Mouse (Mus musculus): ENCODE data around the gene Flcn. TPM values are rescaled to one million over a fixed set of nuclear protein-coding genes. Genes with fewer than 3 reads are reported as not detected.
A peak's percentile ranks its signal among the peaks of the same experiment; 100 is the strongest.
"Not testable (repeated sequence)": the region's sequence is repeated elsewhere in the genome, so short reads cannot be mapped to it uniquely, and the experiment has no call there.

The Flcn gene
- total and polyA plus RNA-seq, 3 experiments, result 31.7 to 36.1 (median 35.1) TPM

DNA sequence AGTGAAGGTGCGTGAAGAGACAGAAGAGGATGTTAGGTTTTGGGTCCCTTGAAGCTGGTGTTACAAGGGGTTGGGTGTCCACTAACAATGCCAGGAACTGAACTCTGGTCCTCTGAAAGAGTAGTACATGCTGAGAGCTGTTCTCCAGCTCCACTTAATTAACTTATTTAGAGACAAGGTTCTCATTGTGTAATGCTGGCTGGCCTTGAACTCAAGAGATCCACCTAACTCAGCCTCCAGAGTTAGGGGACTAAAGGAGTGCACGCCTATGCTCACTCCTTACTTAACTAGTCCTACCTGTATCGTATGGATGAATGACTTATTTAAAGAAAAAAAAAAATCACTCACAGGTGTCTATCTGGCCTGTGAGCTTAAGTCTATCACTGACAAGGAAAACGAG lies 28.6 kb upstream of the Flcn start:
- no peaks in the 10 kb centered on the region for H3K27me3 ChIP-seq (replicated peaks)
- H3K4me3 ChIP-seq (replicated peaks in 1 of 3; ENCODE audit: low read depth in 2 of 3, low read length in 2 of 3, poor library complexity in 1 of 3), result peak overlapping the region; percentile 91 to 98 (median 92)
- peaks cover 31 to 59% of the 10 kb centered on the region in 2 experiments for H3K36me3 ChIP-seq (replicated peaks in 1 of 2; ENCODE audit: control insufficient read depth in 1 of 2, insufficient read depth in 1 of 2, low read length in 1 of 2)
- peaks cover 51% of the 10 kb centered on the region for H3K79me2 ChIP-seq (replicated peaks; ENCODE audit: control insufficient read depth, extremely low read depth, insufficient read depth, poor library complexity, severe bottlenecking)
- no peak for DNase-seq (ENCODE audit: extremely low read depth)
- dilution Hi-C loops (cut with MboI; ENCODE audit: extremely low pct_ligation_motif_present, extremely low pct_unique_long_range_greater_than_20kb, low sequenced_read_pairs) (no loop called here), in situ Hi-C loops (cut with MboI; ENCODE audit: low pct_ligation_motif_present, low pct_unique_long_range_greater_than_20kb, low sequenced_read_pairs) (no loop called here)
- peaks cover 18 to 50% of the 10 kb centered on the region in 2 experiments for H3K4me1 ChIP-seq (ENCODE audit: control insufficient read depth in 1 of 2, insufficient read depth in 2 of 2)
- H3K9ac ChIP-seq (ENCODE audit: insufficient read depth, low read depth), result peak overlapping the region; percentile 97
- peak overlapping the region; percentile 63 for H3K4me2 ChIP-seq (ENCODE audit: insufficient read depth, low read depth, poor library complexity, severe bottlenecking)
- peak overlapping the region; percentile 95; the same call in 1 of the 2 replicates for H3K27ac ChIP-seq (ENCODE audit: insufficient read depth, low read depth)
- TF ChIP-seq ZKSCAN1 (IDR thresholded peaks at IDR 0.05; ENCODE audit: borderline replicate concordance, low read depth, low read length) (no peak), RAD21 (IDR thresholded peaks at IDR 0.05; ENCODE audit: low read depth, low read length) (no peak), BHLHE40 (IDR thresholded peaks at IDR 0.05; ENCODE audit: low read depth, low read length) (no peak), MXI1 (IDR thresholded peaks at IDR 0.05; ENCODE audit: low read depth, low read length) (no peak), JUND (conservative IDR thresholded peaks at IDR 0.05; ENCODE audit: low read depth, low read length) (no peak), PAX5 (IDR thresholded peaks at IDR 0.05; ENCODE audit: low read length) (no peak), CTCF (conservative IDR thresholded peaks at IDR 0.05 in 1 of 2, IDR thresholded peaks at IDR 0.05 in 1 of 2; ENCODE audit: low read depth in 2 of 2, low read length in 2 of 2) (no peak), ZMIZ1 (IDR thresholded peaks at IDR 0.05; ENCODE audit: low read depth, low read length) (no peak), TBP (conservative IDR thresholded peaks at IDR 0.05; ENCODE audit: low read depth, low read length) (no peak), KAT2A (IDR thresholded peaks at IDR 0.05; ENCODE audit: insufficient replicate concordance, low read length) (no peak), POLR2AphosphoS2 (IDR thresholded peaks at IDR 0.05; ENCODE audit: low read depth, low read length) (no peak), USF2 (conservative IDR thresholded peaks at IDR 0.05; ENCODE audit: low read depth, low read length) (no peak)
- no peaks in the 10 kb centered on the region for H3K9me3 ChIP-seq (replicated peaks; ENCODE audit: low read length)

DNA sequence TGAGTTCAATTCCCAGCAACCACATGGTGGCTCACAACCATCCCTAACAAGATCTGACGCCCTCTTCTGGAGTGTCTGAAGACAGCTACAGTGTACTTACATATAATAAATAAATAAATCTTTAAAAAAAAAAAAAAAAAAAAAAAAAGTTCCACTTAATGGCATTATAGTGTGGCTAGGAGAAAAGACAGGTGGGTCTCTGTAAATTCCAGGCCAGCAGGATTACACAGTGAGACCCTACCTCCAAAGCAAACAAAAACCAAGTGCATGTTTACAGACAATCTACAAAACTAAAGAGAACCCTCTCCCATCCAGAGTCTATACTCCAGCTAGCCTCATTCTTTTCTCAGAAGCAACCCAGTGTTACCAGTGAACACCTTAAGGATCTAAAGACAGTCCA lies 28.0 kb upstream of the Flcn start:
- DNase-seq (ENCODE audit: extremely low read depth); H3K27ac ChIP-seq (ENCODE audit: insufficient read depth, low read depth); H3K27me3 ChIP-seq (replicated peaks); in situ Hi-C loops (cut with MboI; ENCODE audit: low pct_ligation_motif_present, low pct_unique_long_range_greater_than_20kb, low sequenced_read_pairs); dilution Hi-C loops (cut with MboI; ENCODE audit: extremely low pct_ligation_motif_present, extremely low pct_unique_long_range_greater_than_20kb, low sequenced_read_pairs); H3K9me3 ChIP-seq (replicated peaks; ENCODE audit: low read length): not testable (repeated sequence)
- H3K4me2 ChIP-seq (ENCODE audit: insufficient read depth, low read depth, poor library complexity, severe bottlenecking), result peak overlapping the region; percentile 63
- H3K4me3 ChIP-seq (replicated peaks in 1 of 3; ENCODE audit: low read depth in 2 of 3, low read length in 2 of 3, poor library complexity in 1 of 3), result peak overlapping the region; percentile 91 to 98 (median 92)
- peaks cover 35 to 63% of the 10 kb centered on the region in 2 experiments for H3K36me3 ChIP-seq (replicated peaks in 1 of 2; ENCODE audit: control insufficient read depth in 1 of 2, insufficient read depth in 1 of 2, low read length in 1 of 2)
- H3K9ac ChIP-seq (ENCODE audit: insufficient read depth, low read depth), result peak overlapping the region; percentile 97
- TF ChIP-seq ZNF384 (IDR thresholded peaks at IDR 0.05; ENCODE audit: low read depth, low read length), result 0 out of 2 replicates have a peak, but pooled peaks have one; percentile 13
- peaks cover 16 to 47% of the 10 kb centered on the region in 2 experiments for H3K4me1 ChIP-seq (ENCODE audit: control insufficient read depth in 1 of 2, insufficient read depth in 2 of 2)
- H3K79me2 ChIP-seq (replicated peaks; ENCODE audit: control insufficient read depth, extremely low read depth, insufficient read depth, poor library complexity, severe bottlenecking), result peaks cover 55% of the 10 kb centered on the region

GRCm38 (mm10) chr11:59821625-59822024 lies 11.8 kb upstream of the Flcn start:
- H3K79me2 ChIP-seq (replicated peaks; ENCODE audit: control insufficient read depth, extremely low read depth, insufficient read depth, poor library complexity, severe bottlenecking), result peaks cover 2% of the 10 kb centered on the region; the same call in 1 of the 2 replicates
- H3K4me2 ChIP-seq (ENCODE audit: insufficient read depth, low read depth, poor library complexity, severe bottlenecking), result no peak overlapping the region
- TF ChIP-seq USF1 (IDR thresholded peaks at IDR 0.05; ENCODE audit: low read depth, low read length) (no peak), PAX5 (IDR thresholded peaks at IDR 0.05; ENCODE audit: low read length) (no peak), JUND (conservative IDR thresholded peaks at IDR 0.05; ENCODE audit: low read depth, low read length) (no peak), NRF1 (IDR thresholded peaks at IDR 0.05; ENCODE audit: low read depth, low read length) (no peak), TBP (conservative IDR thresholded peaks at IDR 0.05; ENCODE audit: low read depth, low read length) (no peak), CTCF (conservative IDR thresholded peaks at IDR 0.05 in 1 of 2, IDR thresholded peaks at IDR 0.05 in 1 of 2; ENCODE audit: low read depth in 2 of 2, low read length in 2 of 2) (no peak), SMC3 (IDR thresholded peaks at IDR 0.05; ENCODE audit: low read depth, low read length) (no peak), KAT2A (IDR thresholded peaks at IDR 0.05; ENCODE audit: insufficient replicate concordance, low read length) (no peak), POLR2AphosphoS2 (IDR thresholded peaks at IDR 0.05; ENCODE audit: low read depth, low read length) (no peak), MAZ (IDR thresholded peaks at IDR 0.05; ENCODE audit: low read depth, low read length) (no peak)
- in situ Hi-C loops (cut with MboI; ENCODE audit: low pct_ligation_motif_present, low pct_unique_long_range_greater_than_20kb, low sequenced_read_pairs) (no loop called here), dilution Hi-C loops (cut with MboI; ENCODE audit: extremely low pct_ligation_motif_present, extremely low pct_unique_long_range_greater_than_20kb, low sequenced_read_pairs) (no loop called here)
- no peak overlapping the region for H3K9ac ChIP-seq (ENCODE audit: insufficient read depth, low read depth)
- no peaks in the 10 kb centered on the region for H3K9me3 ChIP-seq (replicated peaks; ENCODE audit: low read length)
- DNase-seq (ENCODE audit: extremely low read depth), result no peak
- H3K27ac ChIP-seq (ENCODE audit: insufficient read depth, low read depth), result no peak overlapping the region
- H3K4me1 ChIP-seq (ENCODE audit: control insufficient read depth in 1 of 2, insufficient read depth in 2 of 2), result no peaks in the 10 kb centered on the region
- H3K36me3 ChIP-seq (replicated peaks in 1 of 2; ENCODE audit: control insufficient read depth in 1 of 2, insufficient read depth in 1 of 2, low read length in 1 of 2), result peaks cover 81 to 97% of the 10 kb centered on the region in 2 experiments
- H3K4me3 ChIP-seq (replicated peaks in 1 of 3; ENCODE audit: low read depth in 2 of 3, low read length in 2 of 3, poor library complexity in 1 of 3), result no peak overlapping the region
- H3K27me3 ChIP-seq (replicated peaks), result no peaks in the 10 kb centered on the region
